Mouse (Mus musculus) ES-Bruce4 (cell line): ENCODE measurements around the gene Arntl2. TPM values are rescaled to one million over a fixed set of nuclear protein-coding genes. Genes with fewer than 3 reads are reported as not detected.

Source experiments
- H3K27ac ChIP-seq: 2 replicates; pipeline ENCODE4 v1.5.1; 2012; ENCODE audit warnings: low read length, inconsistent platforms; ENCODE audit not compliant: insufficient read depth
- H3K27me3 ChIP-seq: 2 replicates; pipeline ENCODE4 v1.6.1; 2012; ENCODE audit warnings: mild to moderate bottlenecking, low read length, inconsistent platforms; ENCODE audit not compliant: control insufficient read depth, poor library complexity, insufficient read depth, severe bottlenecking
- H3K36me3 ChIP-seq: 2 replicates; pipeline ENCODE4 v1.6.1; 2012; ENCODE audit warnings: inconsistent platforms, mild to moderate bottlenecking, low read length, moderate library complexity; ENCODE audit not compliant: control insufficient read depth, poor library complexity, insufficient read depth, severe bottlenecking
- H3K4me1 ChIP-seq: one replicate; pipeline ENCODE4 v1.8.1; 2011; ENCODE audit warnings: low read length; ENCODE audit not compliant: control insufficient read depth, insufficient read depth
- H3K4me3 ChIP-seq: 2 replicates; pipeline ENCODE4 v1.5.1; 2011; ENCODE audit warnings: low read depth, mild to moderate bottlenecking, low read length
- H3K9ac ChIP-seq: 2 replicates; pipeline ENCODE4 v1.6.1; 2012; ENCODE audit warnings: low read depth, mild to moderate bottlenecking, inconsistent platforms; ENCODE audit not compliant: poor library complexity, severe bottlenecking
- H3K9me3 ChIP-seq: replicated peaks from 2 replicates; pipeline ENCODE4 v1.6.1; 2012; ENCODE audit warnings: mild to moderate bottlenecking, low read length, inconsistent platforms; ENCODE audit not compliant: control insufficient read depth, poor library complexity, insufficient read depth, severe bottlenecking
- CTCF ChIP-seq: IDR thresholded peaks from one replicate; pipeline ENCODE4 v1.8.1; 2011; ENCODE audit warnings: low read depth, low read length
- EP300 ChIP-seq: IDR thresholded peaks from 2 replicates; pipeline ENCODE4 v1.6.1; 2011; ENCODE audit warnings: low read depth, low read length; ENCODE audit not compliant: insufficient read depth
- POLR2A ChIP-seq: IDR thresholded peaks from one replicate; pipeline ENCODE4 v1.8.1; 2011; ENCODE audit warnings: low read length; ENCODE audit not compliant: insufficient read depth
- polyA plus RNA-seq: library from polyadenylated mRNA; stranded (reverse); fragments of >200 nt; gene quantifications from 2 replicates; pipeline ENCODE4 v1.2.4, GENCODE M21; 2011; ENCODE audit warnings: low read depth; ENCODE audit not compliant: missing spikeins, insufficient read depth, insufficient read length

Arntl2 gene
- polyA plus RNA-seq, 1 experiment = 18.6 TPM

GRCm38 (mm10) chr6:146752612-146753011 lies 43.2 kb upstream of the Arntl2 start:
- no peaks in the 10 kb centered on the region for H3K9me3 ChIP-seq
- H3K27ac ChIP-seq = no peak overlapping the region
- H3K36me3 ChIP-seq = no peaks in the 10 kb centered on the region
- TF ChIP-seq EP300 = no peak
- no peak for TF ChIP-seq CTCF
- TF ChIP-seq POLR2A = no peak
- H3K9ac ChIP-seq = no peak overlapping the region
- no peak overlapping the region for H3K4me3 ChIP-seq
- no peaks in the 10 kb centered on the region for H3K27me3 ChIP-seq
- no peaks in the 10 kb centered on the region for H3K4me1 ChIP-seq

- TF ChIP-seq EP300 (no peak), CTCF (no peak)
- Histone ChIP-seq H3K27ac (no peak overlapping the region), H3K9ac (no peak overlapping the region), H3K4me3 (no peak overlapping the region), H3K9me3 (no peaks in the 10 kb centered on the region), H3K4me1 (no peaks in the 10 kb centered on the region), H3K36me3 (no peaks in the 10 kb centered on the region), H3K27me3 (no peaks in the 10 kb centered on the region)
These were observed 42.2 kb upstream of the Arntl2 start for GRCm38 (mm10) chr6:146753560-146754160.

- TF ChIP-seq POLR2A = no peak
- no peak for TF ChIP-seq EP300
- TF ChIP-seq CTCF = no peak
- no peaks in the 10 kb centered on the region for H3K27me3 ChIP-seq
- no peak overlapping the region for H3K27ac ChIP-seq
- H3K9me3 ChIP-seq = no peaks in the 10 kb centered on the region
- H3K4me3 ChIP-seq = no peak overlapping the region
- H3K9ac ChIP-seq = no peak overlapping the region
- H3K4me1 ChIP-seq = no peaks in the 10 kb centered on the region
- H3K36me3 ChIP-seq = no peaks in the 10 kb centered on the region
These were observed 40.7 kb upstream of the Arntl2 start for GRCm38 (mm10) chr6:146755136-146755535.

- Histone ChIP-seq H3K36me3 (no peaks in the 10 kb centered on the region), H3K9me3 (no peaks in the 10 kb centered on the region), H3K4me1 (no peaks in the 10 kb centered on the region), H3K27ac (no peak overlapping the region), H3K9ac (no peak overlapping the region), H3K4me3 (no peak overlapping the region), H3K27me3 (no peaks in the 10 kb centered on the region)
- TF ChIP-seq EP300 (no peak), CTCF (no peak), POLR2A (no peak)
These were observed 40.2 kb upstream of the Arntl2 start for GRCm38 (mm10) chr6:146755679-146756078.

- H3K9me3 ChIP-seq = no peaks in the 10 kb centered on the region
- H3K27me3 ChIP-seq = no peaks in the 10 kb centered on the region
- no peaks in the 10 kb centered on the region for H3K36me3 ChIP-seq
- no peaks in the 10 kb centered on the region for H3K4me1 ChIP-seq
- no peak overlapping the region for H3K9ac ChIP-seq
- TF ChIP-seq POLR2A = no peak
- no peak for TF ChIP-seq EP300
- TF ChIP-seq CTCF = no peak
- no peak overlapping the region for H3K4me3 ChIP-seq
- no peak overlapping the region for H3K27ac ChIP-seq
These were observed 36.8 kb upstream of the Arntl2 start for GRCm38 (mm10) chr6:146759027-146759426.

GRCm38 (mm10) chr6:146760022-146760421 lies 35.8 kb upstream of the Arntl2 start:
- no peak overlapping the region for H3K9ac ChIP-seq
- H3K27me3 ChIP-seq = no peaks in the 10 kb centered on the region
- H3K9me3 ChIP-seq = no peaks in the 10 kb centered on the region
- no peaks in the 10 kb centered on the region for H3K36me3 ChIP-seq
- no peak overlapping the region for H3K27ac ChIP-seq
- TF ChIP-seq EP300 (no peak), POLR2A (no peak), CTCF (no peak)
- no peaks in the 10 kb centered on the region for H3K4me1 ChIP-seq
- no peak overlapping the region for H3K4me3 ChIP-seq
